Mouse (Mus musculus): ENCODE results near the gene Pla2g4b. TPM values are rescaled to one million over a fixed set of nuclear protein-coding genes. Genes with fewer than 3 reads are reported as not detected.

The Pla2g4b gene
- polyA plus RNA-seq, 1 experiment from 2014 or later = 1.8 TPM

GRCm38 (mm10) chr2:120027950-120028331 lies 5.3 kb upstream of the Pla2g4b start:
- ATAC-seq (replicated peaks; ENCODE audit: extremely low read depth, insufficient read depth, low FRiP score) = 0 out of 2 replicates have a peak, but pooled peaks have one; percentile 0
- Histone ChIP-seq H3K27ac (ENCODE audit: low read length) (peak overlapping the region; percentile 81), H3K9me3 (replicated peaks; ENCODE audit: control insufficient read depth, low read length) (no peaks in the 10 kb centered on the region), H3K9ac (ENCODE audit: low read length) (peak overlapping the region; percentile 80), H3K36me3 (ENCODE audit: control insufficient read depth, insufficient read depth) (peaks cover 12% of the 10 kb centered on the region; the same call in 1 of the 2 replicates), H3K4me3 (ENCODE audit: low read length) (peak overlapping the region; percentile 65), H3K27me3 (ENCODE audit: control insufficient read depth, insufficient read depth, low read length) (no peaks in the 10 kb centered on the region), H3K4me1 (ENCODE audit: control insufficient read depth, insufficient read depth, low read length) (peaks cover 20% of the 10 kb centered on the region), H3K4me2 (ENCODE audit: low read depth, low read length) (peak overlapping the region; percentile 84)
- 41% methylated on average over 3 of the region's 3 CpGs for whole genome bisulfite sequencing

GRCm38 (mm10) chr2:120030380-120030779 lies 2.8 kb upstream of the Pla2g4b start:
- Histone ChIP-seq H3K4me2 (ENCODE audit: low read depth, low read length) (no peak overlapping the region), H3K9ac (ENCODE audit: low read length) (no peak overlapping the region), H3K4me3 (ENCODE audit: low read length) (no peak overlapping the region), H3K9me3 (replicated peaks; ENCODE audit: control insufficient read depth, low read length) (no peaks in the 10 kb centered on the region), H3K27me3 (ENCODE audit: control insufficient read depth, insufficient read depth, low read length) (no peaks in the 10 kb centered on the region), H3K4me1 (ENCODE audit: control insufficient read depth, insufficient read depth, low read length) (peaks cover 12% of the 10 kb centered on the region), H3K36me3 (ENCODE audit: control insufficient read depth, insufficient read depth) (peaks cover 9% of the 10 kb centered on the region; the same call in 1 of the 2 replicates), H3K27ac (ENCODE audit: low read length) (no peak overlapping the region)
- no peak for ATAC-seq (replicated peaks; ENCODE audit: extremely low read depth, insufficient read depth, low FRiP score)
- 63% methylated on average over 8 of the region's 8 CpGs for whole genome bisulfite sequencing

GRCm38 (mm10) chr2:120033726-120034125 lies 509 bp downstream of the Pla2g4b start:
- no peaks in the 10 kb centered on the region for H3K4me1 ChIP-seq (ENCODE audit: control insufficient read depth, insufficient read depth, low read length)
- H3K27ac ChIP-seq (ENCODE audit: low read length) = no peak overlapping the region
- no peaks in the 10 kb centered on the region for H3K9me3 ChIP-seq (replicated peaks; ENCODE audit: control insufficient read depth, low read length)
- no peak overlapping the region for H3K4me2 ChIP-seq (ENCODE audit: low read depth, low read length)
- no peak for ATAC-seq (replicated peaks; ENCODE audit: extremely low read depth, insufficient read depth, low FRiP score)
- no peak overlapping the region for H3K9ac ChIP-seq (ENCODE audit: low read length)
- peaks cover 18% of the 10 kb centered on the region; the same call in 1 of the 2 replicates for H3K36me3 ChIP-seq (ENCODE audit: control insufficient read depth, insufficient read depth)
- WGBS = 58% methylated on average over 5 of the region's 5 CpGs
- no peak overlapping the region for H3K4me3 ChIP-seq (ENCODE audit: low read length)
- no peaks in the 10 kb centered on the region for H3K27me3 ChIP-seq (ENCODE audit: control insufficient read depth, insufficient read depth, low read length)

- ATAC-seq (replicated peaks; ENCODE audit: extremely low read depth, insufficient read depth, low FRiP score) = no peak
- 83% methylated on average over 9 of the region's 9 CpGs for WGBS
- Histone ChIP-seq H3K9ac (ENCODE audit: low read length) (no peak overlapping the region), H3K27ac (ENCODE audit: low read length) (no peak overlapping the region), H3K36me3 (ENCODE audit: control insufficient read depth, insufficient read depth) (peaks cover 33% of the 10 kb centered on the region), H3K27me3 (ENCODE audit: control insufficient read depth, insufficient read depth, low read length) (no peaks in the 10 kb centered on the region), H3K4me2 (ENCODE audit: low read depth, low read length) (no peak overlapping the region), H3K9me3 (replicated peaks; ENCODE audit: control insufficient read depth, low read length) (no peaks in the 10 kb centered on the region), H3K4me3 (ENCODE audit: low read length) (no peak overlapping the region), H3K4me1 (ENCODE audit: control insufficient read depth, insufficient read depth, low read length) (no peaks in the 10 kb centered on the region)
These were observed 4.5 kb downstream of the Pla2g4b start for GRCm38 (mm10) chr2:120037744-120038143.

- H3K36me3 ChIP-seq (ENCODE audit: control insufficient read depth, insufficient read depth) = peaks cover 28% of the 10 kb centered on the region
- H3K4me3 ChIP-seq (ENCODE audit: low read length) = no peak overlapping the region
- no peaks in the 10 kb centered on the region for H3K9me3 ChIP-seq (replicated peaks; ENCODE audit: control insufficient read depth, low read length)
These were observed 7.8 kb downstream of the Pla2g4b start for GRCm38 (mm10) chr2:120040991-120041390.

GRCm38 (mm10) chr2:120044101-120044603 lies 10.9 kb downstream of the Pla2g4b start:
- Histone ChIP-seq H3K4me3 (ENCODE audit: low read length) (no peak overlapping the region), H3K27me3 (ENCODE audit: control insufficient read depth, insufficient read depth, low read length) (no peaks in the 10 kb centered on the region; the same call in 1 of the 2 replicates), H3K4me1 (ENCODE audit: control insufficient read depth, insufficient read depth, low read length) (0 out of 2 replicates have a peak, but pooled peaks cover 6% of the 10 kb centered on the region), H3K36me3 (ENCODE audit: control insufficient read depth, insufficient read depth) (peaks cover 18% of the 10 kb centered on the region), H3K4me2 (ENCODE audit: low read depth, low read length) (no peak overlapping the region), H3K9me3 (replicated peaks; ENCODE audit: control insufficient read depth, low read length) (no peaks in the 10 kb centered on the region), H3K27ac (ENCODE audit: low read length) (no peak overlapping the region), H3K9ac (ENCODE audit: low read length) (no peak overlapping the region)
- 51% methylated on average over 4 of the region's 4 CpGs for WGBS
- peak; percentile 29; the same call in 1 of the 2 replicates for ATAC-seq (replicated peaks; ENCODE audit: extremely low read depth, insufficient read depth, low FRiP score)

More at GRCm38 (mm10) chr2:120040991-120041390, 7.8 kb downstream of the Pla2g4b start:
- H3K27ac ChIP-seq (ENCODE audit: low read length) = no peak overlapping the region
- no peaks in the 10 kb centered on the region for H3K27me3 ChIP-seq (ENCODE audit: control insufficient read depth, insufficient read depth, low read length)
- no peak for ATAC-seq (replicated peaks; ENCODE audit: extremely low read depth, insufficient read depth, low FRiP score)
- no peak overlapping the region for H3K4me2 ChIP-seq (ENCODE audit: low read depth, low read length)
- 0 out of 2 replicates have a peak, but pooled peaks cover 6% of the 10 kb centered on the region for H3K4me1 ChIP-seq (ENCODE audit: control insufficient read depth, insufficient read depth, low read length)
- 87% methylated on average over 5 of the region's 5 CpGs for WGBS
- H3K9ac ChIP-seq (ENCODE audit: low read length) = no peak overlapping the region

- 74% methylated on average over 3 of the region's 3 CpGs for WGBS
- H3K4me2 ChIP-seq (ENCODE audit: low read depth, low read length) = no peak overlapping the region
- H3K9me3 ChIP-seq (replicated peaks; ENCODE audit: control insufficient read depth, low read length) = no peaks in the 10 kb centered on the region
- no peak for ATAC-seq (replicated peaks; ENCODE audit: extremely low read depth, insufficient read depth, low FRiP score)
- 0 out of 2 replicates have a peak, but pooled peaks cover 6% of the 10 kb centered on the region for H3K4me1 ChIP-seq (ENCODE audit: control insufficient read depth, insufficient read depth, low read length)
- no peak overlapping the region for H3K27ac ChIP-seq (ENCODE audit: low read length)
- H3K36me3 ChIP-seq (ENCODE audit: control insufficient read depth, insufficient read depth) = peaks cover 14% of the 10 kb centered on the region
- H3K27me3 ChIP-seq (ENCODE audit: control insufficient read depth, insufficient read depth, low read length) = no peaks in the 10 kb centered on the region; the same call in 1 of the 2 replicates
- H3K4me3 ChIP-seq (ENCODE audit: low read length) = no peak overlapping the region
- H3K9ac ChIP-seq (ENCODE audit: low read length) = no peak overlapping the region
These were observed 11.5 kb downstream of the Pla2g4b start for GRCm38 (mm10) chr2:120044676-120045075.

GRCm38 (mm10) chr2:120046486-120047310 lies 13.5 kb downstream of the Pla2g4b start:
- no peak for ATAC-seq (replicated peaks; ENCODE audit: extremely low read depth, insufficient read depth, low FRiP score)
- H3K36me3 ChIP-seq (ENCODE audit: control insufficient read depth, insufficient read depth) = peaks cover 6% of the 10 kb centered on the region
- H3K9me3 ChIP-seq (replicated peaks; ENCODE audit: control insufficient read depth, low read length) = no peaks in the 10 kb centered on the region
- H3K4me2 ChIP-seq (ENCODE audit: low read depth, low read length) = no peak overlapping the region
- H3K4me3 ChIP-seq (ENCODE audit: low read length) = no peak overlapping the region
- H3K27ac ChIP-seq (ENCODE audit: low read length) = no peak overlapping the region
- 0 out of 2 replicates have a peak overlapping the region, but pooled peaks have one; percentile 2 for H3K9ac ChIP-seq (ENCODE audit: low read length)
- 64% methylated on average over 14 of the region's 14 CpGs for WGBS
- H3K4me1 ChIP-seq (ENCODE audit: control insufficient read depth, insufficient read depth, low read length) = 0 out of 2 replicates have a peak, but pooled peaks cover 6% of the 10 kb centered on the region
- no peaks in the 10 kb centered on the region; the same call in 1 of the 2 replicates for H3K27me3 ChIP-seq (ENCODE audit: control insufficient read depth, insufficient read depth, low read length)

GRCm38 (mm10) chr2:120048173-120048572 lies 15.0 kb downstream of the Pla2g4b start:
- Histone ChIP-seq H3K4me1 (ENCODE audit: control insufficient read depth, insufficient read depth, low read length) (0 out of 2 replicates have a peak, but pooled peaks cover 6% of the 10 kb centered on the region), H3K36me3 (ENCODE audit: control insufficient read depth, insufficient read depth) (no peaks in the 10 kb centered on the region), H3K9ac (ENCODE audit: low read length) (no peak overlapping the region), H3K4me2 (ENCODE audit: low read depth, low read length) (no peak overlapping the region), H3K4me3 (ENCODE audit: low read length) (no peak overlapping the region), H3K27ac (ENCODE audit: low read length) (no peak overlapping the region), H3K9me3 (replicated peaks; ENCODE audit: control insufficient read depth, low read length) (no peaks in the 10 kb centered on the region), H3K27me3 (ENCODE audit: control insufficient read depth, insufficient read depth, low read length) (no peaks in the 10 kb centered on the region; the same call in 1 of the 2 replicates)
- 65% methylated on average over 9 of the region's 9 CpGs for WGBS
- ATAC-seq (replicated peaks; ENCODE audit: extremely low read depth, insufficient read depth, low FRiP score) = no peak

All from heart, embryonic 16.5 days (tissue).